Mouse (Mus musculus) macrophage (primary cell): ENCODE measurements around the gene Ctsc. TPM values are rescaled to one million over a fixed set of nuclear protein-coding genes. Genes with fewer than 3 reads are reported as not detected.
A peak's percentile ranks its signal among the peaks of the same experiment; 100 is the strongest.

ENCODE experiments used
- H3K27ac ChIP-seq: fragments of 350-480 bp; formaldehyde crosslinking; 2 replicates; pipeline ENCODE4 v1.9.0; 2021
- H3K36me3 ChIP-seq: fragments of 350-480 bp; formaldehyde crosslinking; 2 replicates; pipeline ENCODE4 v1.9.0; 2021; ENCODE audit errors: inconsistent target
- H3K4me3 ChIP-seq: fragments of 350-480 bp; formaldehyde crosslinking; 2 replicates; pipeline ENCODE4 v1.9.0; 2021; ENCODE audit errors: inconsistent target
- H3K79me2 ChIP-seq: fragments of 350-480 bp; formaldehyde crosslinking; 2 replicates; pipeline ENCODE4 v1.9.0; 2021; ENCODE audit errors: inconsistent target
- WGBS: methylation state at CpG from one replicate; pipeline ENCODE4 v1.1.7; 2026; ENCODE audit warnings: inconsistent platforms; ENCODE audit not compliant: missing documents; 5-methylcytosine and 5-hydroxymethylcytosine counted together
- polyA plus RNA-seq: library from polyadenylated mRNA; stranded (reverse); fragments of 250-400 nt; gene quantifications from 3 replicates; pipeline ENCODE4 v1.2.4, GENCODE M21; 2018; ENCODE audit warnings: inconsistent platforms

The Ctsc gene
- polyA plus RNA-seq, 1 experiment from 2014 or later: 237 TPM

DNA sequence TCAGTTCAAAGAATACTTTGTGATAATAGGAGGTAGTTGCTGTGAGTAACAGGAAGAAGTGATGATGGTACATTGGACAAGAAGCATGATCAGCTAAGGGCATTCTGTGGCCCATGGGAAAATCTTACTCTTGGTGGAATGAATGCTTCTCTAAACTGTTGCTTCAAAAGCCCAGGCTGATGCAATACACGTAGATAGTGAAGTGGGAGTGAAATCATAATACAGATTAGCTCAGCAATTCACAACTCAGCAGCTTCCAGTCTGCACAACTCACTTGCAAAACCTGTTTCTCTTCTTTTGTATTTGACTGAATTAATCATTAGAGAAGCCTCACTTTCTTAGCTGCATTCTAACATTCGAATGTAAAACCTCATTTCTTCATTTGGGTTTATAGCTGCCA is 6.4 kb upstream of the Ctsc start:
- 16% methylated on average over 2 of the region's 2 CpGs for WGBS
- H3K79me2 ChIP-seq: no peaks in the 10 kb centered on the region
- no peaks in the 10 kb centered on the region for H3K36me3 ChIP-seq
- peak overlapping the region; percentile 41 for H3K27ac ChIP-seq
- no peak overlapping the region for H3K4me3 ChIP-seq

GRCm38 (mm10) chr7:88276914-88277765 is 745 bp upstream of the Ctsc start:
- H3K79me2 ChIP-seq: peaks cover 44% of the 10 kb centered on the region
- H3K36me3 ChIP-seq: peaks cover 10% of the 10 kb centered on the region; the same call in 1 of the 2 replicates
- peak overlapping the region; percentile 97 for H3K27ac ChIP-seq
- peak overlapping the region; percentile 89 for H3K4me3 ChIP-seq
- 3% methylated on average over 7 of the region's 7 CpGs for WGBS

- peak overlapping the region; percentile 89 for H3K4me3 ChIP-seq
- H3K36me3 ChIP-seq: peaks cover 11% of the 10 kb centered on the region; the same call in 1 of the 2 replicates
- H3K79me2 ChIP-seq: peaks cover 60% of the 10 kb centered on the region
- whole genome bisulfite sequencing: 6% methylated on average over 8 of the region's 8 CpGs
- H3K27ac ChIP-seq: peak overlapping the region; percentile 97
Observed at GRCm38 (mm10) chr7:88278628-88279196, 827 bp downstream of the Ctsc start.

GRCm38 (mm10) chr7:88285276-88285675 is 7.4 kb downstream of the Ctsc start:
- peaks cover 100% of the 10 kb centered on the region for H3K79me2 ChIP-seq
- peaks cover 48% of the 10 kb centered on the region for H3K36me3 ChIP-seq
- H3K27ac ChIP-seq: no peak overlapping the region
- WGBS: 90% methylated on average over 3 of the region's 3 CpGs
- H3K4me3 ChIP-seq: no peak overlapping the region

DNA sequence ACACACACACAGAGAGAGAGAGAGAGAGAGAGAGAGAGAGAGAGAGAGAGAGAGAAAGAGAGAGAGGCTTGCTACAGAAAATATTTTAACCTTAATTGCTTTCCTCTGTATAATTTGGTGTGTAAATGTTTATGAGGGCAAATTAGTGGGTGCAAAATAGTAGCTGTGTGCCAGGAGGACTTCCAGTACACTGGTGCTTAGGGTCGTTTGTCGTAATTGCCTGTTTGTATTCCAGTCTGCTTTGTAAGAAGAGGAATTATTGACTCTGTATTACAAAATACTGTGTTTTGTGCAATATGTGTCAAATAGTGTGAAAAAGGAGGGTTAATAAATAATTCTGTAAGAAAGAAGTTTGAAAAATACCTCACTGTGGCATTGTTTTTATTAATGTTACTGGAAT is 13.2 kb downstream of the Ctsc start:
- peaks cover 49% of the 10 kb centered on the region for H3K36me3 ChIP-seq
- H3K79me2 ChIP-seq: peaks cover 100% of the 10 kb centered on the region
- no peak overlapping the region for H3K4me3 ChIP-seq
- H3K27ac ChIP-seq: no peak overlapping the region
- 81% methylated on average over 2 of the region's 2 CpGs for WGBS

- Histone ChIP-seq H3K4me3 (no peak overlapping the region), H3K36me3 (peaks cover 49% of the 10 kb centered on the region), H3K27ac (no peak overlapping the region), H3K79me2 (peaks cover 100% of the 10 kb centered on the region)
- WGBS: 86% methylated on average over 2 of the region's 2 CpGs
Observed at GRCm38 (mm10) chr7:88292044-88292443, 14.2 kb downstream of the Ctsc start.

DNA sequence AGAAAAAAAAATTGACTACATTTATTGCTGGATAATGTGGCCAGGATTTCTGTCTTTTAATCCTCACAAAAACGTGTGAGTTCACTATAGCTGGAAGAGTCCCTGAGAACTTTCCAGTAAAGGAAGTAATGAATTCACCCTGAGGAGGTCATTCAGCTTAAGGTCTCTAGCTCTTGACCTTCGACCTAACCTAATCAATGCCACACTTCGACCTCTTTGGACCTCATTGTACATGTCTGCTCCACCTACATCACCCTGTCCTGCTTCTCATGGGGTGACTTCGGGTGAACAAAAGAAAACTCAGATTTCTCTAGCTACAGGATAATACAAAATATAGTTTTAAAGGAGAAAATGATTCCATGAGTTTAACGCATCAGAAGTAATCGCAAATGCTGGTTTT is 16.0 kb downstream of the Ctsc start:
- H3K4me3 ChIP-seq: no peak overlapping the region
- H3K27ac ChIP-seq: no peak overlapping the region
- 90% methylated on average over 6 of the region's 6 CpGs for WGBS
- peaks cover 100% of the 10 kb centered on the region for H3K79me2 ChIP-seq
- peaks cover 47% of the 10 kb centered on the region for H3K36me3 ChIP-seq

GRCm38 (mm10) chr7:88295989-88296388 is 18.1 kb downstream of the Ctsc start:
- Histone ChIP-seq H3K4me3 (no peak overlapping the region), H3K27ac (no peak overlapping the region), H3K36me3 (peaks cover 57% of the 10 kb centered on the region), H3K79me2 (peaks cover 94% of the 10 kb centered on the region)
- 100% methylated on average over 1 of the region's 1 CpGs for WGBS

- Histone ChIP-seq H3K4me3 (no peak overlapping the region), H3K27ac (no peak overlapping the region), H3K79me2 (peaks cover 85% of the 10 kb centered on the region), H3K36me3 (peaks cover 66% of the 10 kb centered on the region)
- WGBS: 100% methylated on average over 6 of the region's 6 CpGs
Observed at GRCm38 (mm10) chr7:88296932-88297331, 19.0 kb downstream of the Ctsc start.

DNA sequence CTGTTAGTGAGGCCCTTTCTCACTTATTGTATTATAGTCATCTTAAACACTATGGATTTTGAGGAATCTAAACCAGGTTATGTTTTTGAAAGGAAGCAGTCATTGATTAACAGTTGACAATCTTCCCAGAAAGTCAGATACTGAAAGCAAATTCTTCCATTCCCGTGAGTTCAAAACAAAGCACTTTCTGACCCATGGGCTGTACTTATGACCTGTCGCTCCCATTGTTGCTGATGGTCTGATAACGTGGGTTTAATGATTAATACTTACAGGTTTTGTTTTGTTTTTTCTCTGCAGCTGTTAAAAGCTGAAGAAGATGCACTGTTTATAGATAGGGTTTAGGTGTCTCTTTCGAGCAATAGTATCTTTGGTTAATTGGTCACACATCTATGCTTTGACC is 27.9 kb downstream of the Ctsc start:
- Histone ChIP-seq H3K27ac (no peak overlapping the region), H3K79me2 (peaks cover 12% of the 10 kb centered on the region; the same call in 1 of the 2 replicates), H3K4me3 (no peak overlapping the region), H3K36me3 (peaks cover 93% of the 10 kb centered on the region)
- WGBS: 94% methylated on average over 4 of the region's 4 CpGs

DNA sequence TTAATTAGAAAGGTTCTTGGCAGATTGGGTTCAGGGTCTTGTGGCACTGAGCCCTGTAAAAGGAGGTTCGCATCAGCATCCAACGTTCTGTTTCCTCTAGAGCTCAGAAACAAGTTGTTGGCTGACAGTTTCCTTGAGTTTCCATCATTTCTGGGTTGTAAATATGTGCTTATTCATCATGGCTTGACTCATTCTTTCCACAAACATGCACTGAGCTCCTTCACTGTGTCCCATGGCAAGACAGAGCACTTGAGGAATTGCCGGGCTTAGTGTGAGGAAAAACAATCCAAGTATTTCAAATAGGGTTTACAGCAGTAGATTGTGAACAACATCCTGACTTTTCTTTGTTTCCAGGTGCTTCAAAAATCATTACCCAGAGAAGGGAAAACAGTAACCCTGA is 28.8 kb downstream of the Ctsc start:
- no peak overlapping the region for H3K4me3 ChIP-seq
- H3K36me3 ChIP-seq: peaks cover 83% of the 10 kb centered on the region
- WGBS: 84% methylated on average over 3 of the region's 3 CpGs
- H3K27ac ChIP-seq: no peak overlapping the region
- H3K79me2 ChIP-seq: peaks cover 12% of the 10 kb centered on the region; the same call in 1 of the 2 replicates

DNA sequence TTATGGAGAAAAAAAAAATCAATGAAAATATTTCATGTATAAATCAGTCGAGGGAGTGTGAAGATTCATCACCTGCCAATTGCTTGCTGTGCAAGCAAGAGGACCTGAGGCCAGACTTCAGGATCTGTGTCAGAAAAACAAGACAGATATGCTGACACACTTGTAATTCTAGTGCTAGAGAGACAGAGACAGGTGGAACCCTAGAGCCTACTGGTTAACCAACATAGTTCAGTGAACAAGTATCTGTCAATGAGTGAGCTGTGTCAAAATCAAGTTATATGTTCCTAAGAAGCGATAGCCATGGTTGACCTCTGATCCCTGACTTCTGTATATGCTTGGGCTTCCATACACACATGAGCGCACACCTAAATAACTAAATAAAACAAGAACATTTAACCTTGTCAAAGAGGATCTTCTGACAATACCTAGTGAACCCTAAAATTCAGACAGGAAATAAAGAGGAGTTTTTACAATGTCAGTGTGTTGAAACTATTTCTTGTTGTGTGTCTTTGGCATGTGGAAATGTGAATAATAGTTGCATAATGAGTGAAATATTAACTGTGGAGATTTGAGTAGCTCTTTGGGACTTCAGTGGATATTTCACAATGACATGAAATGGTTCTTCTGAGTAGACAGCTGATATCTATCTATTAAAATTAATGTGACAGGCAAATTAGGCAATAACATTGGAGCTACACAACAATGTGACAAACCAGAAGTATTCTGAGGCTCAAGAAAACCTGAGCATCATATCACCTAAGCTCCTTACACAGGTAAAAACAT is 32.7 kb downstream of the Ctsc start:
- H3K79me2 ChIP-seq: peaks cover under 1% of the 10 kb centered on the region; the same call in 1 of the 2 replicates
- 97% methylated on average over 3 of the region's 3 CpGs for WGBS
- no peak overlapping the region for H3K4me3 ChIP-seq
- H3K27ac ChIP-seq: no peak overlapping the region
- H3K36me3 ChIP-seq: peaks cover 49% of the 10 kb centered on the region

DNA sequence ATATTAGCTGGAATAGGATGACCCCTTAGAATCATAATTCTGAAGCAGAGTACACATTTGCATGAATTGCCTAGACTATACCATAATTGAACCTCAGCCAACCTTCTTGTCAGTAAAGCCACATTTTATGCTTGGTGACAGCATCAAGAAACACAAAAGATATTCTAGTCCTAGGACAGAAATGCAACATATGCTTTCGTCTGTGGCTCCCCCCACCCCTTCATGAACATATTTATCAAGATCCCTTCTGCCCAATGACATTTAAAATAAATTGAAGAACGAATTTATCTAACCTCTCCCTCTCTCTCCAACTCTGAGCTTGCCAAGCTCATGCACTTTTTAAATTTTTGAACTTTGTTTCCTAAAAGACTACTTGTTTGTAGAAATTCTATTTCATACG is 38.5 kb downstream of the Ctsc start:
- H3K79me2 ChIP-seq: no peaks in the 10 kb centered on the region
- 84% methylated on average over 3 of the region's 3 CpGs for WGBS
- H3K36me3 ChIP-seq: no peaks in the 10 kb centered on the region
- no peak overlapping the region for H3K27ac ChIP-seq
- no peak overlapping the region for H3K4me3 ChIP-seq

GRCm38 (mm10) chr7:88318474-88318873 is 40.6 kb downstream of the Ctsc start:
- Histone ChIP-seq H3K79me2 (no peaks in the 10 kb centered on the region), H3K27ac (peak overlapping the region; percentile 48), H3K4me3 (no peak overlapping the region), H3K36me3 (no peaks in the 10 kb centered on the region)
- 0% methylated on average over 1 of the region's 1 CpGs for WGBS

DNA sequence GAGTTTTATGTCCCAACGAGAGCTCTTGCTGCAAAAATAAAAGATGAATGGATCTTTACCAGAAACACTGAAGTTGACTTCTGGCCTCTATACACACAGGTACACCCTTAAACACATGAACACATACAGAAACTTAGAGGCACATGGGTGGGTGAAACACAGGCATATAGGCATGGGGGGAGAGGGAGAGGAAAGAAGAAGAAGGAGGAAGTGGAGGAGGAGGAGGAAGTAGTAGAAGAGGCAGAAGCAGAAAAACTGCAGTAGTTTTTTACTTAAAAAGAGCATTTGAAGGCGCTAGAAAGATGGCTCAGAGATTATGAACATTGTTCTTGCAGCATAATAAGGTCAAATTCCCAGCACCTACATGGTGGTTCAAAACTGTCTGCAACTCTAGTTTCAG is 41.0 kb downstream of the Ctsc start:
- no peaks in the 10 kb centered on the region for H3K79me2 ChIP-seq
- no peaks in the 10 kb centered on the region for H3K36me3 ChIP-seq
- 25% methylated on average over 2 of the region's 2 CpGs for WGBS
- H3K27ac ChIP-seq: peak overlapping the region; percentile 48
- H3K4me3 ChIP-seq: no peak overlapping the region
